Mouse (Mus musculus) CH12.LX (cell line): ENCODE measurements around the gene Flt3l.

Experiments used
- CHD2 ChIP-seq: IDR thresholded peaks from 2 replicates; pipeline ENCODE4 v1.6.1; 2011; ENCODE audit warnings: low read length, improper control_type of control experiment
- CTCF ChIP-seq, 2 experiments: IDR thresholded peaks in 1 of 2; conservative IDR thresholded peaks in 1 of 2; 2 replicates each; pipeline ENCODE4 v1.5.1; 2011 to 2012; ENCODE audit warnings: low read depth in 2 of 2, low read length in 2 of 2, improper control_type of control experiment in 1 of 2, inconsistent platforms in 1 of 2, mild to moderate bottlenecking in 1 of 2, moderate library complexity in 1 of 2
- EP300 ChIP-seq: IDR thresholded peaks from 2 replicates; pipeline ENCODE4 v1.6.1; 2011; ENCODE audit warnings: low read length, improper control_type of control experiment
- GABPA ChIP-seq: IDR thresholded peaks from 2 replicates; pipeline ENCODE4 v1.6.1; 2012; ENCODE audit warnings: low read depth, low read length, improper control_type of control experiment, inconsistent platforms; ENCODE audit not compliant: insufficient replicate concordance
- HCFC1 ChIP-seq: IDR thresholded peaks from 2 replicates; pipeline ENCODE4 v1.6.1; 2012; ENCODE audit warnings: low read depth, mild to moderate bottlenecking, inconsistent platforms, low read length, improper control_type of control experiment
- MAX ChIP-seq: IDR thresholded peaks from 2 replicates; pipeline ENCODE4 v1.6.1; 2011; ENCODE audit warnings: low read length, improper control_type of control experiment
- MXI1 ChIP-seq: IDR thresholded peaks from 2 replicates; pipeline ENCODE4 v1.6.1; 2011; ENCODE audit warnings: mild to moderate bottlenecking, low read depth, low read length, improper control_type of control experiment
- POLR2A ChIP-seq: IDR thresholded peaks from 2 replicates; pipeline ENCODE4 v1.6.1; 2011; ENCODE audit warnings: low read depth, mild to moderate bottlenecking, improper control_type of control experiment, low read length
- POLR2AphosphoS2 ChIP-seq: IDR thresholded peaks from 2 replicates; pipeline ENCODE4 v1.6.1; 2011; ENCODE audit warnings: low read depth, low read length, improper control_type of control experiment
- SIN3A ChIP-seq: IDR thresholded peaks from 2 replicates; pipeline ENCODE4 v1.6.1; 2012; ENCODE audit warnings: low read length, improper control_type of control experiment, inconsistent platforms
- TBP ChIP-seq: conservative IDR thresholded peaks from 2 replicates; pipeline ENCODE4 v1.6.1; 2011; ENCODE audit warnings: low read depth, low read length, improper control_type of control experiment
- ZNF384 ChIP-seq: IDR thresholded peaks from 2 replicates; pipeline ENCODE4 v1.6.1; 2012; ENCODE audit warnings: low read depth, low read length, improper control_type of control experiment, inconsistent platforms

- TF ChIP-seq GABPA = no peak
- no peak for TF ChIP-seq CTCF (conservative IDR thresholded peaks at IDR 0.05 in 1 of 2, IDR thresholded peaks at IDR 0.05 in 1 of 2; ENCODE audit: low read depth in 2 of 2, low read length in 2 of 2)
- no peak for TF ChIP-seq CHD2
- no peak for TF ChIP-seq TBP
- no peak for TF ChIP-seq ZNF384
- no peak for TF ChIP-seq MXI1
- TF ChIP-seq POLR2AphosphoS2 = no peak
- no peak for TF ChIP-seq MAX
- no peak for TF ChIP-seq EP300
- no peak for TF ChIP-seq POLR2A
- TF ChIP-seq HCFC1 = no peak
- no peak for TF ChIP-seq SIN3A
Measured at GRCm38 (mm10) chr7:45147267-45147666, 11.0 kb upstream of the Flt3l start.
